Mouse (Mus musculus) lung, postnatal 0 days (tissue): ENCODE data around the gene E130114P18Rik.

Experiments
- CTCF ChIP-seq: IDR thresholded peaks from 2 replicates; pipeline ENCODE4 v1.5.1; 2016; ENCODE audit warnings: antibody characterized with exemption, mild to moderate bottlenecking
- EP300 ChIP-seq: IDR thresholded peaks from 2 replicates; pipeline ENCODE4 v1.6.1; 2016; ENCODE audit warnings: antibody characterized with exemption, mild to moderate bottlenecking, control low read depth

DNA sequence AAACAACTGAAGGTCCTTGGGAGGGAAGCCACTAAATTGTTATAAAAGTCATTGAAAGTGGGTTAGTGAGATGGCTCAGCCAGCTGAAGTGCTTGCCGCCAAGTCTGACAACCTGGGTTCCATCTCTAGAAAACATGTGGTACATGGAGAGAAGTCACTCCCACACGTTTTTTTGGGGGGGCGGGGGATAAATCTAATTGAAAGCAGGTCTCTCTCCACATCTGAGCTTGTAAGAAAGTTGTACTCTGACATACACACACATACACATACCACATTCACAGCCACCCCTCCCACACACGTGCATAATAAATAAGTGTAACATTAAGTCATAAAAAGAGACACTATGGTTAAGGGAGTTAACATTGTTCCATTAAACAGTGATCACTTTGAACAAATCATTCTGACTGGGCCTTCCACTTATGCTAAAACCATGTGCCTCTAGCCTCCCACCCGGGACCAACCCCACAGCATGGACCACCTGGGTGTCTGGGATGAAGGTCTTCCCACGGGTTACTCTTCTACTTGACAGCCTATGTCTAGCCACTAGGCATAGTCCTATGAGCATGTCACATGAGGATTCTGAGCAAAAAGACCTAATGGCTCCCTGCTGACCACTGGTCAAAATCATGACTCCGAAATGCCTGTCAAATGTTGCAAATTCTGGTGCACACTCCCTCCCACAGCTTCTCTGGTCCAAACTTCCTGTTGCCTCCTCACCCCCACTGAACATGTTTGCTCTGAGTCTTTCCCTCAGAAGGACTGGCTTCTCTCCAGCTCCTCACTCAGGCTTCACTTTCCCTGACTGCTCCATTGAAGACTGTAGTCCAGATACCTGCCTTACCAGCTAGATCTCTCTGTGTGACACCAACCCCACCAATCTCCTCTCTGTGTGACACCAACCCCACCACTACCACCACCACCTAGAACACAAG, 80.9 kb downstream of the E130114P18Rik start:
- TF ChIP-seq EP300 (no peak), CTCF (no peak)
